Mouse (Mus musculus): ENCODE data around the gene Sfxn2. TPM values are rescaled to one million over a fixed set of nuclear protein-coding genes. Genes with fewer than 3 reads are reported as not detected.

Sfxn2 gene
- polyA plus RNA-seq, 1 experiment from 2014 or later, result 12.9 TPM

DNA sequence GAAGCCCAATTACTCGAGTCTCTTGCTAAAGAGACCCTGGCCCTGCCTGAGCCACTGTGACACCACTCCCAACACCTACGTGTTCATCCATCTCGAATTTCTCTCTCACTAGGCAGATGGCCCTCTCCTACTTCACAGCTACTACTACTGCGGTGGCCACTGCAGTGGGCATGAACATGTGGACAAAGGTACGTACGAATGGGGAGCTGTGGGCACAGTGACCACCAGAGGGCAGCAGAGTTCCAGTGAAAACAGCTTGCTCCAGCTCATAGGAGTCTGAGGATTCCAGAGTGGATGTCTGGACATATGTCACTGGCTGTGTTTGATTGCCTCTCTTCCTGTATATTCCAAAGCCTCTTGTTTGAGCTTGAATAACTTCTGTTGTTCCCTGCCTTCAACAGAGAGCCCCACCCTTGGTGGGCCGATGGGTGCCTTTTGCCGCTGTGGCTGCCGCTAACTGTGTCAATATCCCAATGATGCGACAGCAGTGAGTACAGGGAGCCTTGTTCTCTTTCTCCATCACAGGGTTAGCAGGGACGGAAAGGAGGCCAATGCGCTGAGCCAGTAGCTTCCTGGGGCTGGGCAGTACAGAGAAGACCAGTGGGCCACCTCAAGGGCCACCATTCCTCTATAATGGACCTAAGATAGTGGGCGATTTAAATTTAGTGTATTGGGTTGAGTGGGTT, 14.8 kb downstream of the Sfxn2 start:
- H3K9ac ChIP-seq, result no peak overlapping the region
- 59% methylated on average over 13 of the region's 13 CpGs for WGBS
- H3K4me3 ChIP-seq, result no peak overlapping the region
- peaks cover 50% of the 10 kb centered on the region for H3K36me3 ChIP-seq
- no peaks in the 10 kb centered on the region for H3K27me3 ChIP-seq
- no peaks in the 10 kb centered on the region for H3K4me1 ChIP-seq (replicated peaks)
- no peak overlapping the region for H3K27ac ChIP-seq (replicated peaks)
- peak; percentile 62 for ATAC-seq (ENCODE audit: low read depth)
- no peaks in the 10 kb centered on the region for H3K9me3 ChIP-seq
- no peak overlapping the region for H3K4me2 ChIP-seq

- no peak overlapping the region for H3K4me2 ChIP-seq
- no peaks in the 10 kb centered on the region for H3K27me3 ChIP-seq
- no peak overlapping the region for H3K4me3 ChIP-seq
- H3K9ac ChIP-seq, result no peak overlapping the region
- peaks cover 73% of the 10 kb centered on the region for H3K36me3 ChIP-seq
- WGBS, result 90% methylated on average over 6 of the region's 6 CpGs
- no peaks in the 10 kb centered on the region for H3K4me1 ChIP-seq (replicated peaks)
- H3K9me3 ChIP-seq, result no peaks in the 10 kb centered on the region
- no peak for ATAC-seq (ENCODE audit: low read depth)
- H3K27ac ChIP-seq (replicated peaks), result no peak overlapping the region
These were observed 18.4 kb downstream of the Sfxn2 start for GRCm38 (mm10) chr19:46591575-46591974.

DNA sequence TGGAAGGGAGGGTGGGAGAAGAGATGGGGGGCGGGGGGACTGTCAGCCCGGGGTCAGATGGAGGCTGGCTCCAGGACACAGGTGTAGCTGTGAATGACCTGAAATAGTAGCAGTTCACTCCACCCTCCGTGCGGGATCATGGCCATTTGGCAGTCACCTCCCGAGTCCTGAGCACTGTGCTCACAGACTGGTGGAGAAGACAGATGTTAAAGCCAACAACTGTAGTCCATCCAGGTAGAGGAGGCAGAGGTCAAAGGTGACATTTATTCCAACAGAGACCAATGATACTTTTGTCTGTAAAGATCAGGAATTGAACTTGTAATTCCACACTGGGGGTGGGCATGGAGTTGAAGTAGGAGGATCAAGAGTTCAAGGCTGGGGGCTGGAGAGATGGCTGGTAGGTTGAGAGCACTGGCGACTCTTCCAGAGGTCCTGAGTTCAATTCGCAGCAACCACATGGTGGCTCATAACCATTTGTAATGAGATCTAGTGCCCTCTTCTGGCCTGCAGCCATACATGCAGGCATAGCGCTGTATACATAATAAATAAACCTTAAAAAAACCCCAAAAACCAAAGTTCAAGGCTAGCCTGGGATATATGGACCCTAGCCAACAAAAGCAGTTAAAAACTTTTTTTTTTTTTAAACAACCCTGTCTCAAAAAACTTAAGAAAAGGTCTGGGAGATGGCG, 19.7 kb downstream of the Sfxn2 start:
- no peak for ATAC-seq (ENCODE audit: low read depth)
- Histone ChIP-seq H3K27me3 (no peaks in the 10 kb centered on the region), H3K9me3 (no peaks in the 10 kb centered on the region), H3K4me1 (replicated peaks) (no peaks in the 10 kb centered on the region), H3K4me2 (no peak overlapping the region), H3K9ac (no peak overlapping the region), H3K36me3 (peaks cover 73% of the 10 kb centered on the region), H3K4me3 (no peak overlapping the region), H3K27ac (replicated peaks) (no peak overlapping the region)
- 95% methylated on average over 9 of the region's 9 CpGs for WGBS

DNA sequence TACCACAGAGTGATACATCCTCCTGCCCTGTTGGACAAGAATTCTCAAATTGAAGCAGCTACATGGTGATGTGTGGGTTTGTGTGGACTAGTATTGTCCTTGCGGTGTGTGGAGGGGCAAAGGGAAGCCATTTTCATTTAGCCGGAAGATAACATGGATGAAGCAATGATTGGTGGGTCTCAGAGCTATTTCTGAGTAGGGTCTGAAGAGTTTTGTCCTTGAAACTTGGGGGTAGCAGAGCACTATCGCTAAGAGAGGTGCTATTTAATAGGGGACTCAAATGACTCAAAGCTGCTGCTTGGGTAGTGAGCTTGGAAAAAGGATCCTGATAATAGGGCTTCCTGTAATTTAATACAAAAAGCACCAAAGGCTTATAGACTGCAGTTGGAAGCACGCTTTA, 25.0 kb downstream of the Sfxn2 start:
- Histone ChIP-seq H3K9me3 (no peaks in the 10 kb centered on the region), H3K4me3 (peak overlapping the region; percentile 90), H3K9ac (no peak overlapping the region), H3K36me3 (peaks cover 32% of the 10 kb centered on the region), H3K27me3 (no peaks in the 10 kb centered on the region), H3K4me1 (replicated peaks) (peaks cover 26% of the 10 kb centered on the region), H3K4me2 (peak overlapping the region; percentile 46), H3K27ac (replicated peaks) (0 out of 2 replicates have a peak overlapping the region, but pooled peaks have one; percentile 28)
- WGBS, result 86% methylated on average over 4 of the region's 4 CpGs
- ATAC-seq (ENCODE audit: low read depth), result no peak

- WGBS, result under 1% methylated on average over 22 of the region's 22 CpGs
- H3K27ac ChIP-seq (replicated peaks), result peak within 1 kb of the TSS; percentile 74
- H3K9me3 ChIP-seq, result no peaks in the 10 kb centered on the region
- ATAC-seq (ENCODE audit: low read depth), result peak; percentile 99
- peak within 1 kb of the TSS; percentile 80 for H3K9ac ChIP-seq
- H3K36me3 ChIP-seq, result peaks cover 32% of the 10 kb centered on the region
- no peaks in the 10 kb centered on the region for H3K27me3 ChIP-seq
- H3K4me1 ChIP-seq (replicated peaks), result peaks cover 26% of the 10 kb centered on the region
- peak within 1 kb of the TSS; percentile 98 for H3K4me2 ChIP-seq
- H3K4me3 ChIP-seq, result peak within 1 kb of the TSS; percentile 90
These were observed 25.6 kb downstream of the Sfxn2 start, which contains the start of gene Wbp1l for GRCm38 (mm10) chr19:46598720-46599252. TSS of gene Wbp1l (plus strand) at chr19:46599084.

- peak; percentile 57 for ATAC-seq (ENCODE audit: low read depth)
- Histone ChIP-seq H3K36me3 (peaks cover 27% of the 10 kb centered on the region), H3K9ac (peak overlapping the region; percentile 80), H3K4me1 (replicated peaks) (peaks cover 26% of the 10 kb centered on the region), H3K27me3 (no peaks in the 10 kb centered on the region), H3K27ac (replicated peaks) (peak overlapping the region; percentile 74), H3K4me2 (peak overlapping the region; percentile 98), H3K4me3 (peak overlapping the region; percentile 90), H3K9me3 (no peaks in the 10 kb centered on the region)
- WGBS, result 21% methylated on average over 22 of the region's 22 CpGs
These were observed 26.5 kb downstream of the Sfxn2 start for GRCm38 (mm10) chr19:46599375-46600256.

- H3K4me3 ChIP-seq, result peak overlapping the region; percentile 90
- peak overlapping the region; percentile 80; the same call in 1 of the 2 replicates for H3K9ac ChIP-seq
- no peak for ATAC-seq (ENCODE audit: low read depth)
- H3K27ac ChIP-seq (replicated peaks), result no peak overlapping the region
- H3K4me2 ChIP-seq, result peak overlapping the region; percentile 98
- peaks cover 26% of the 10 kb centered on the region for H3K36me3 ChIP-seq
- peaks cover 26% of the 10 kb centered on the region for H3K4me1 ChIP-seq (replicated peaks)
- 84% methylated on average over 4 of the region's 4 CpGs for WGBS
- H3K9me3 ChIP-seq, result no peaks in the 10 kb centered on the region
- no peaks in the 10 kb centered on the region for H3K27me3 ChIP-seq
These were observed 27.2 kb downstream of the Sfxn2 start for GRCm38 (mm10) chr19:46600371-46600770.

DNA sequence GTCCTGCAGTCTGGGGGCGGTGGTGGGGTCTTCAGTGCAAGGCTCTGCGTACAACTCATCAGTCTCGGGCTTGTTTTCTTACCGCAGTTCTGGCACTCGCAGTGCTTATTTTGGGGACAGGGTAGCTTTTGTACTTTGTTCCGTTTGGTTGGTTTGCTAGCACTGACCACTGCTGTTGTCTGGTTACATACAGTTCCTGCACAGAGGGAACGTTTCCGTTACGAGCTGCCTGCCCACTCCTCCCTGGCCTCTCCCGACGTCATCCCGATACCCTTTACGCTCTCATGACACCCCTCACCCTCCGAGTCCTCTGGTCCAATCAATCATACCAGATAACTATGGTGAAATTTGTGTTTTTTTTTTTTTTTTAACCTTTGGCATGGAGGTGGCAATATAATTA, 28.3 kb downstream of the Sfxn2 start:
- no peak for ATAC-seq (ENCODE audit: low read depth)
- H3K36me3 ChIP-seq, result peaks cover 29% of the 10 kb centered on the region
- H3K4me3 ChIP-seq, result no peak overlapping the region
- H3K27ac ChIP-seq (replicated peaks), result no peak overlapping the region
- no peak overlapping the region for H3K9ac ChIP-seq
- H3K4me1 ChIP-seq (replicated peaks), result peaks cover 26% of the 10 kb centered on the region
- H3K9me3 ChIP-seq, result no peaks in the 10 kb centered on the region
- 86% methylated on average over 14 of the region's 14 CpGs for WGBS
- H3K4me2 ChIP-seq, result no peak overlapping the region
- no peaks in the 10 kb centered on the region for H3K27me3 ChIP-seq

DNA sequence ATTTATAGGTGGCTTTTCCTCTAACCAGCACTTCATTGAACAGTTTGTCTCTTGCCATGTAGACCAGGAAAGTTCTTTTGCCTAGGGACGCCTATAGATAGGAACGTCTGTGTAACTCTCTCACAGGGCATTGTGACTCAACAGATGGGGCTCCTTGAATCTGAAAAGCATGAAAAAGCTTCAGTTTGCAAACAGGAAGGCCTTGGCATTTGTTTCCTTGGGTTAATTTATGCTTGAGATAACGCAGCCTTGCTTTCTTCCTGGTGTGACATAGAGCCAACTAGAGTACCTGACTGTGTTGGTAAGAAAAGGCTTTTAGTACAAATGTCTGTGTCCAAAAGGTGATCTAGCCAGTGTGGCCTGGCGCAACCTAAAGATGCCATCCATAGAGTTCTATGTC, 29.2 kb downstream of the Sfxn2 start:
- WGBS, result 91% methylated on average over 4 of the region's 4 CpGs
- ATAC-seq (ENCODE audit: low read depth), result no peak

GRCm38 (mm10) chr19:46606718-46607117, 33.6 kb downstream of the Sfxn2 start:
- 96% methylated on average over 13 of the region's 13 CpGs for WGBS
- no peak overlapping the region for H3K4me2 ChIP-seq
- peaks cover 60% of the 10 kb centered on the region for H3K36me3 ChIP-seq
- no peak overlapping the region for H3K4me3 ChIP-seq
- H3K27ac ChIP-seq (replicated peaks), result no peak overlapping the region
- no peak overlapping the region for H3K9ac ChIP-seq
- H3K4me1 ChIP-seq (replicated peaks), result no peaks in the 10 kb centered on the region
- no peak for ATAC-seq (ENCODE audit: low read depth)
- H3K9me3 ChIP-seq, result no peaks in the 10 kb centered on the region
- no peaks in the 10 kb centered on the region for H3K27me3 ChIP-seq

More for the DNA sequence above, 29.2 kb downstream of the Sfxn2 start:
- H3K27me3 ChIP-seq, result no peaks in the 10 kb centered on the region
- H3K36me3 ChIP-seq, result peaks cover 36% of the 10 kb centered on the region
- no peak overlapping the region for H3K27ac ChIP-seq (replicated peaks)
- no peak overlapping the region for H3K4me2 ChIP-seq
- H3K9ac ChIP-seq, result no peak overlapping the region
- peaks cover 26% of the 10 kb centered on the region for H3K4me1 ChIP-seq (replicated peaks)
- H3K4me3 ChIP-seq, result no peak overlapping the region
- no peaks in the 10 kb centered on the region for H3K9me3 ChIP-seq

GRCm38 (mm10) chr19:46607424-46607823, 34.3 kb downstream of the Sfxn2 start:
- H3K27ac ChIP-seq (replicated peaks), result no peak overlapping the region
- no peaks in the 10 kb centered on the region for H3K4me1 ChIP-seq (replicated peaks)
- H3K36me3 ChIP-seq, result peaks cover 63% of the 10 kb centered on the region
- no peaks in the 10 kb centered on the region for H3K9me3 ChIP-seq
- WGBS, result 75% methylated on average over 7 of the region's 7 CpGs
- no peak overlapping the region for H3K4me2 ChIP-seq
- no peak for ATAC-seq (ENCODE audit: low read depth)
- no peak overlapping the region for H3K9ac ChIP-seq
- H3K4me3 ChIP-seq, result no peak overlapping the region
- H3K27me3 ChIP-seq, result no peaks in the 10 kb centered on the region
